Mouse (Mus musculus): Measurements from ENCODE around the gene Snrpd3. TPM values are rescaled to one million over a fixed set of nuclear protein-coding genes. Genes with fewer than 3 reads are reported as not detected.
"Not testable (repeated sequence)": the region's sequence is repeated elsewhere in the genome, so short reads cannot be mapped to it uniquely, and the experiment has no call there.

The Snrpd3 gene
- 207 and 210 TPM in 2 replicates for polyA plus RNA-seq (2014; fragmentation: Nextera tagmentation; extraction: Ambion mirVana)

GRCm38 (mm10) chr10:75517073-75517757, at the start of gene Snrpd3:
Gene Snrpd3 (plus strand): TSS chr10:75517551.
- Histone ChIP-seq H3K4me1 (ENCODE audit: control insufficient read depth, insufficient read depth, low read length) (peaks cover 8% of the 10 kb centered on the region), H3K9ac (replicated peaks; ENCODE audit: low read length) (peak within 1 kb of the TSS; percentile 87), H3K36me3 (replicated peaks; ENCODE audit: control insufficient read depth, insufficient read depth, low read depth, low read length) (no peaks in the 10 kb centered on the region; the same call in 1 of the 2 replicates), H3K4me3 (ENCODE audit: low read depth, low read length) (peak within 1 kb of the TSS; percentile 76), H3K27ac (replicated peaks; ENCODE audit: low read depth, low read length) (peak within 1 kb of the TSS; percentile 89), H3K27me3 (ENCODE audit: control insufficient read depth, insufficient read depth, low read length) (no peaks in the 10 kb centered on the region), H3K4me2 (ENCODE audit: low read depth, low read length) (peak within 1 kb of the TSS; percentile 86), H3K9me3 (replicated peaks; ENCODE audit: control insufficient read depth, low read length) (no peaks in the 10 kb centered on the region)
- DNase-seq (ENCODE audit: low spot score): peak; percentile 96
- 3% methylated on average over 35 of the region's 52 CpGs for WGBS
- peak; percentile 90 for ATAC-seq (replicated peaks; ENCODE audit: insufficient number of reproducible peaks, low FRiP score, low TSS enrichment, low read depth)

- H3K9me3 ChIP-seq (replicated peaks; ENCODE audit: control insufficient read depth, low read length): no peaks in the 10 kb centered on the region
- no peaks in the 10 kb centered on the region; the same call in 1 of the 2 replicates for H3K4me1 ChIP-seq (ENCODE audit: control insufficient read depth, insufficient read depth, low read length)
- 79% methylated on average over 8 of the region's 8 CpGs for WGBS
- H3K4me3 ChIP-seq (ENCODE audit: low read depth, low read length): no peak overlapping the region
- no peak overlapping the region for H3K27ac ChIP-seq (replicated peaks; ENCODE audit: low read depth, low read length)
- ATAC-seq (replicated peaks; ENCODE audit: insufficient number of reproducible peaks, low FRiP score, low TSS enrichment, low read depth) (no peak), DNase-seq (ENCODE audit: low spot score) (no peak)
- H3K4me2 ChIP-seq (ENCODE audit: low read depth, low read length): no peak overlapping the region
- H3K27me3 ChIP-seq (ENCODE audit: control insufficient read depth, insufficient read depth, low read length): no peaks in the 10 kb centered on the region
- no peaks in the 10 kb centered on the region for H3K36me3 ChIP-seq (replicated peaks; ENCODE audit: control insufficient read depth, insufficient read depth, low read depth, low read length)
- no peak overlapping the region for H3K9ac ChIP-seq (replicated peaks; ENCODE audit: low read length)
Measured at GRCm38 (mm10) chr10:75473411-75473810, 43.9 kb upstream of the Snrpd3 start.

- H3K4me1 ChIP-seq (ENCODE audit: control insufficient read depth, insufficient read depth, low read length): no peaks in the 10 kb centered on the region; the same call in 1 of the 2 replicates
- no peak overlapping the region for H3K27ac ChIP-seq (replicated peaks; ENCODE audit: low read depth, low read length)
- H3K9ac ChIP-seq (replicated peaks; ENCODE audit: low read length): no peak overlapping the region
- WGBS: 34% methylated on average over 5 of the region's 5 CpGs
- DNase-seq (ENCODE audit: low spot score) (no peak), ATAC-seq (replicated peaks; ENCODE audit: insufficient number of reproducible peaks, low FRiP score, low TSS enrichment, low read depth) (no peak)
- H3K4me3 ChIP-seq (ENCODE audit: low read depth, low read length): no peak overlapping the region
- H3K36me3 ChIP-seq (replicated peaks; ENCODE audit: control insufficient read depth, insufficient read depth, low read depth, low read length): no peaks in the 10 kb centered on the region
- no peaks in the 10 kb centered on the region for H3K27me3 ChIP-seq (ENCODE audit: control insufficient read depth, insufficient read depth, low read length)
- no peak overlapping the region for H3K4me2 ChIP-seq (ENCODE audit: low read depth, low read length)
- no peaks in the 10 kb centered on the region for H3K9me3 ChIP-seq (replicated peaks; ENCODE audit: control insufficient read depth, low read length)
Measured at GRCm38 (mm10) chr10:75474571-75474970, 42.8 kb upstream of the Snrpd3 start.

- not testable (repeated sequence) for H3K4me2 ChIP-seq (ENCODE audit: low read depth, low read length); H3K4me1 ChIP-seq (ENCODE audit: control insufficient read depth, insufficient read depth, low read length); H3K9me3 ChIP-seq (replicated peaks; ENCODE audit: control insufficient read depth, low read length); ATAC-seq (replicated peaks; ENCODE audit: insufficient number of reproducible peaks, low FRiP score, low TSS enrichment, low read depth); H3K4me3 ChIP-seq (ENCODE audit: low read depth, low read length); H3K36me3 ChIP-seq (replicated peaks; ENCODE audit: control insufficient read depth, insufficient read depth, low read depth, low read length); DNase-seq (ENCODE audit: low spot score); H3K9ac ChIP-seq (replicated peaks; ENCODE audit: low read length); H3K27me3 ChIP-seq (ENCODE audit: control insufficient read depth, insufficient read depth, low read length); H3K27ac ChIP-seq (replicated peaks; ENCODE audit: low read depth, low read length)
- 16% methylated on average over 4 of the region's 6 CpGs for WGBS
Measured at GRCm38 (mm10) chr10:75475139-75475850, 42.1 kb upstream of the Snrpd3 start.

GRCm38 (mm10) chr10:75477034-75477433, 40.3 kb upstream of the Snrpd3 start:
- H3K27me3 ChIP-seq (ENCODE audit: control insufficient read depth, insufficient read depth, low read length): no peaks in the 10 kb centered on the region
- ATAC-seq (replicated peaks; ENCODE audit: insufficient number of reproducible peaks, low FRiP score, low TSS enrichment, low read depth) (no peak), DNase-seq (ENCODE audit: low spot score) (peak; percentile 42)
- no peak overlapping the region for H3K4me2 ChIP-seq (ENCODE audit: low read depth, low read length)
- H3K9me3 ChIP-seq (replicated peaks; ENCODE audit: control insufficient read depth, low read length): no peaks in the 10 kb centered on the region
- no peak overlapping the region for H3K27ac ChIP-seq (replicated peaks; ENCODE audit: low read depth, low read length)
- no peak overlapping the region for H3K9ac ChIP-seq (replicated peaks; ENCODE audit: low read length)
- 69% methylated on average over 9 of the region's 9 CpGs for WGBS
- H3K4me3 ChIP-seq (ENCODE audit: low read depth, low read length): no peak overlapping the region
- H3K36me3 ChIP-seq (replicated peaks; ENCODE audit: control insufficient read depth, insufficient read depth, low read depth, low read length): no peaks in the 10 kb centered on the region
- no peaks in the 10 kb centered on the region; the same call in 1 of the 2 replicates for H3K4me1 ChIP-seq (ENCODE audit: control insufficient read depth, insufficient read depth, low read length)

- 87% methylated on average over 2 of the region's 2 CpGs for WGBS
Measured at GRCm38 (mm10) chr10:75479955-75480354, 37.4 kb upstream of the Snrpd3 start.

GRCm38 (mm10) chr10:75481703-75482102, 35.6 kb upstream of the Snrpd3 start:
- Histone ChIP-seq H3K27ac (replicated peaks; ENCODE audit: low read depth, low read length) (no peak overlapping the region), H3K27me3 (ENCODE audit: control insufficient read depth, insufficient read depth, low read length) (no peaks in the 10 kb centered on the region), H3K4me3 (ENCODE audit: low read depth, low read length) (no peak overlapping the region), H3K36me3 (replicated peaks; ENCODE audit: control insufficient read depth, insufficient read depth, low read depth, low read length) (no peaks in the 10 kb centered on the region), H3K4me1 (ENCODE audit: control insufficient read depth, insufficient read depth, low read length) (no peaks in the 10 kb centered on the region; the same call in 1 of the 2 replicates), H3K9me3 (replicated peaks; ENCODE audit: control insufficient read depth, low read length) (no peaks in the 10 kb centered on the region), H3K9ac (replicated peaks; ENCODE audit: low read length) (no peak overlapping the region), H3K4me2 (ENCODE audit: low read depth, low read length) (no peak overlapping the region)
- ATAC-seq (replicated peaks; ENCODE audit: insufficient number of reproducible peaks, low FRiP score, low TSS enrichment, low read depth) (no peak), DNase-seq (ENCODE audit: low spot score) (no peak)
- 88% methylated on average over 4 of the region's 4 CpGs for WGBS

More at GRCm38 (mm10) chr10:75479955-75480354, 37.4 kb upstream of the Snrpd3 start:
- H3K27ac ChIP-seq (replicated peaks; ENCODE audit: low read depth, low read length): no peak overlapping the region
- no peak overlapping the region for H3K9ac ChIP-seq (replicated peaks; ENCODE audit: low read length)
- no peak overlapping the region for H3K4me3 ChIP-seq (ENCODE audit: low read depth, low read length)
- H3K4me2 ChIP-seq (ENCODE audit: low read depth, low read length): no peak overlapping the region
- ATAC-seq (replicated peaks; ENCODE audit: insufficient number of reproducible peaks, low FRiP score, low TSS enrichment, low read depth): no peak
- no peaks in the 10 kb centered on the region for H3K36me3 ChIP-seq (replicated peaks; ENCODE audit: control insufficient read depth, insufficient read depth, low read depth, low read length)
- H3K9me3 ChIP-seq (replicated peaks; ENCODE audit: control insufficient read depth, low read length): no peaks in the 10 kb centered on the region
- no peaks in the 10 kb centered on the region for H3K27me3 ChIP-seq (ENCODE audit: control insufficient read depth, insufficient read depth, low read length)
- DNase-seq (ENCODE audit: low spot score): no peak
- no peaks in the 10 kb centered on the region; the same call in 1 of the 2 replicates for H3K4me1 ChIP-seq (ENCODE audit: control insufficient read depth, insufficient read depth, low read length)

GRCm38 (mm10) chr10:75482271-75482670, 35.1 kb upstream of the Snrpd3 start:
- DNase-seq (ENCODE audit: low spot score) (no peak), ATAC-seq (replicated peaks; ENCODE audit: insufficient number of reproducible peaks, low FRiP score, low TSS enrichment, low read depth) (no peak)
- no peak overlapping the region for H3K27ac ChIP-seq (replicated peaks; ENCODE audit: low read depth, low read length)
- no peak overlapping the region for H3K9ac ChIP-seq (replicated peaks; ENCODE audit: low read length)
- no peaks in the 10 kb centered on the region for H3K4me1 ChIP-seq (ENCODE audit: control insufficient read depth, insufficient read depth, low read length)
- no peak overlapping the region for H3K4me2 ChIP-seq (ENCODE audit: low read depth, low read length)
- 84% methylated on average over 5 of the region's 5 CpGs for WGBS
- no peak overlapping the region for H3K4me3 ChIP-seq (ENCODE audit: low read depth, low read length)
- no peaks in the 10 kb centered on the region for H3K27me3 ChIP-seq (ENCODE audit: control insufficient read depth, insufficient read depth, low read length)
- no peaks in the 10 kb centered on the region for H3K9me3 ChIP-seq (replicated peaks; ENCODE audit: control insufficient read depth, low read length)
- no peaks in the 10 kb centered on the region for H3K36me3 ChIP-seq (replicated peaks; ENCODE audit: control insufficient read depth, insufficient read depth, low read depth, low read length)

Measured in embryonic facial prominence, embryonic 11.5 days (tissue).